Mouse (Mus musculus): ENCODE results near the gene Olfr1402. TPM values are rescaled to one million over a fixed set of nuclear protein-coding genes. Genes with fewer than 3 reads are reported as not detected.

Olfr1402 gene
- not detected in 2 replicates for polyA plus RNA-seq (2016; fragmentation: Nextera tagmentation; extraction: Ambion mirVana)

DNA sequence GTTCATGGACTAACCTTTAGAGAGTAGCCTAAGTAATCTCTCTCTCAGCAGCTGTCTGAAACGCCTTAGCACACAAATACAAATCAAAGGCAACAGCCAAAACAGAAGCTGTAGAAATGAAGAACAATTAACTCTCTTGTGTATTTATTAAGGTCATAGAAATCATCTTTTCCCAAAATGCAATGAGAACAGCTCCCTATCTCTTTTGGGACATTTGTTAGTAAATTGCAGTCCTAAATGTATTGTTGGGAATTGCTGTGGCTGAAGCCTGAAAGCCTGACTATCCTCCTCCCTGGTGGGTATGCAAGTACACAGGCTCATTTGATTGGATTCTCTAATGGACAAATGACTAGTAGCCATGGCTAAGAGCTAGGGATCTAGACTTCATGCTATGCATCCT lies at the start of gene Olfr1402:
TSS of gene Olfr1402 (minus strand) at position 101 of the 400 bp plus-strand sequence.
- Histone ChIP-seq H3K27me3 (no peaks in the 10 kb centered on the region), H3K9ac (replicated peaks) (no peak within 1 kb of the TSS), H3K4me2 (replicated peaks) (no peak within 1 kb of the TSS), H3K9me3 (no peaks in the 10 kb centered on the region), H3K4me1 (no peaks in the 10 kb centered on the region), H3K4me3 (no peak within 1 kb of the TSS), H3K36me3 (no peaks in the 10 kb centered on the region), H3K27ac (replicated peaks) (no peak within 1 kb of the TSS)
- ATAC-seq (ENCODE audit: low FRiP score, low read depth) = no peak
- 82% methylated on average over 1 of the region's 1 CpGs for WGBS

DNA sequence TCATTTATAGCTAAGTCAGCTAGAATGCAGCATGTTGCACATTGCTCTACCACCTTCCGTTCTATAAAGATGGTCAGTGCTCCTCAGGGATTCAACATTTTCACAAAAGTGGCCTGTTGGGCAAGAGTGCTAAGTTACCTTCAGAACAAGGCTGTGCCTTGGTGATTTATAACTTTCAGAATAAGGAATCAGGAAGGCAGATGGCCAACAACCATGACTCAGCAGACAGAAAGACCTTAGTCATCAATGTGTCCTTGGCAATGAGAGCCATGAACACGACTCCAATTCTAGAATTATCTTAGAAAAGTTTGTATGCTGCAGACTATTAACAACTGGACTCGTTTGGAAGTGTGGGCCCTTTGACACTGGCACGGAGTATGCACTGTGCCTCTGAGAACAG lies 33.5 kb upstream of the Olfr1402 start:
- H3K27ac ChIP-seq (replicated peaks) = no peak overlapping the region
- WGBS = 85% methylated on average over 4 of the region's 4 CpGs
- no peak overlapping the region for H3K4me2 ChIP-seq (replicated peaks)
- no peaks in the 10 kb centered on the region for H3K4me1 ChIP-seq
- no peaks in the 10 kb centered on the region for H3K9me3 ChIP-seq
- ATAC-seq (ENCODE audit: low FRiP score, low read depth) = no peak
- H3K9ac ChIP-seq (replicated peaks) = no peak overlapping the region
- no peaks in the 10 kb centered on the region for H3K36me3 ChIP-seq
- H3K4me3 ChIP-seq = no peak overlapping the region
- no peaks in the 10 kb centered on the region for H3K27me3 ChIP-seq

DNA sequence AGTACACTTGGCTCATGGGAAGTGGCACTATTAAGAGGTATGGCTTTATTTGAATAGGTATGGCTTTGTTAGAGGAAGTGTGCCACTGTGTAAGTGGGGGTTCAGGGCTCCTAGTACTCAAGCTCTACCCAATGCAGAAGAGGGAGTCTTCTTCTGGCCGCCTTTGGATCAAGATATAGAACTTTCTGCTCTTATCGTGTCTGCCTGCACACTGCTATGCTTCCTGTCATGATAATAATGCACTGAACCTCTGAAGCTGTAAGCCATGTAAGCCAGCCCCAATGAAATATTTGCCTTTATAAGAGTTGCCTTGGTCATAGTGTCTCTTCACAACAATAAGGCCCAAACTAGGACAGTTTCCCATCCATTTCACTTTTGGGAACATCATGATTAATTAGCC lies 16.8 kb upstream of the Olfr1402 start:
- H3K27ac ChIP-seq (replicated peaks) = no peak overlapping the region

DNA sequence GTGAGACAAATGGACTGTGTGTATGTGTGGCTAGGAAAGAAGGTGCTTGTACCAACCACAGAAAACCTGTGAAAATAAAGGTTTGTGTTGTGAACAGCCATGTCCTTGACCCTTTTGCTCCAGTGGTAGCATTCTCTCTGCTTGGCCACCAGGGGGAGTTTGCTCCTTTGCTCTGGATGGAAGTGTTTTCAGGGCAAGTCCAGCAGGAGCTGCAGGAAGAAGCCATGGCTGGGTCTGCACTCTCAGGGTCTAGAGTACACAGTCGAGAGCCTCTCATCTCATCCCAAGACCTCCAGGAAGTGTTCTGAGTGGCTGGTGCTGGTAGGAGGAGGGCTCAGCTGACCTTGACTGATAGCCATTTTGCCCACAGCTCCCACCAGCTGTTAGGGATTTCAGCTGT lies 27.5 kb downstream of the Olfr1402 start:
- WGBS = 50% methylated on average over 1 of the region's 1 CpGs
- Histone ChIP-seq H3K9me3 (no peaks in the 10 kb centered on the region), H3K4me1 (no peaks in the 10 kb centered on the region), H3K27me3 (no peaks in the 10 kb centered on the region), H3K36me3 (no peaks in the 10 kb centered on the region), H3K9ac (replicated peaks) (no peak overlapping the region), H3K4me2 (replicated peaks) (no peak overlapping the region), H3K27ac (replicated peaks) (no peak overlapping the region), H3K4me3 (no peak overlapping the region)
- no peak for ATAC-seq (ENCODE audit: low FRiP score, low read depth)

More for the DNA sequence above, 16.8 kb upstream of the Olfr1402 start:
- WGBS = 95% methylated on average over 2 of the region's 2 CpGs
- Histone ChIP-seq H3K4me3 (no peak overlapping the region), H3K9ac (replicated peaks) (no peak overlapping the region), H3K36me3 (no peaks in the 10 kb centered on the region), H3K27me3 (no peaks in the 10 kb centered on the region), H3K4me2 (replicated peaks) (no peak overlapping the region), H3K4me1 (no peaks in the 10 kb centered on the region), H3K9me3 (no peaks in the 10 kb centered on the region)
- ATAC-seq (ENCODE audit: low FRiP score, low read depth) = no peak

DNA sequence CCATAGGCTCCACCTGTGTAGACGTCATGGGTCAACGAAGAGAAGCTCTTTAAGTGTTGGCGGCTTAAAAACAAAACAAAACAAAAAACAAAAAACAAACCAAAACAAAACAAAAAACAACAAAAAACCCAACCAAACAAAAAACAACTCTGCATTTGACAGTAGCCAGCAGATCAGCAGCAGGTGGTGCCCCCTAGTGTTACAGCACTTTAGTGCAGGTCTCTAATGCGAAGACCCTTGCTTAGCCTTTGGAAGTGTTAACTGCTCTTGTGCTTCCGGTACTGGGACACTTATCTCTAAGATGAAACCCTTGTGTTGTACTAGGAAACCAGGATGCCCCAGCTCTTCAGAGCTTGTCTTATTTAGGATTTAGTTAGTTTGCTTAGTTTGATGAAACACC lies 28.7 kb downstream of the Olfr1402 start:
- 67% methylated on average over 5 of the region's 5 CpGs for WGBS

DNA sequence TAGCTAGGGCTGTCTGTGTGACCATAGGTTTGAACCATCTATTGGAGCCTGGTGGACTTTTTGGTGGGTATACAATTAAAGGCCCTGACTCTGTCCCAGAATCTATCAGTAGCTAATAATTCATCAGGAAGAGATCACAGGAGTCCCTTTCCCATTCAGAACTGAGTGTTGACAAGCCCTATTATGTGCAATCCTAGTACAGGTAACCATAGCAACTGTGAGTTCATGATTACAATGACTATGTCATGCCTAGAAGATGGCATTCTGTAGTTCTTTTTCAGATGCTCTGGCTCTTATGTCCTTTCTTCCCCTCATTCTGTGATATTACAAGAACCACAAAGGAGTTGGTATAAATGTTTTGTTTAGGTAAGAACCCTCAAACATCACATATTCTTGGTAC lies 51.4 kb downstream of the Olfr1402 start:
- Histone ChIP-seq H3K4me2 (replicated peaks) (no peak overlapping the region), H3K9ac (replicated peaks) (no peak overlapping the region), H3K27me3 (no peaks in the 10 kb centered on the region), H3K36me3 (no peaks in the 10 kb centered on the region), H3K9me3 (no peaks in the 10 kb centered on the region), H3K27ac (replicated peaks) (no peak overlapping the region), H3K4me1 (no peaks in the 10 kb centered on the region), H3K4me3 (no peak overlapping the region)
- ATAC-seq (ENCODE audit: low FRiP score, low read depth) = no peak

More for the DNA sequence above, 28.7 kb downstream of the Olfr1402 start:
- H3K4me1 ChIP-seq = no peaks in the 10 kb centered on the region
- H3K27ac ChIP-seq (replicated peaks) = no peak overlapping the region
- no peaks in the 10 kb centered on the region for H3K36me3 ChIP-seq
- ATAC-seq (ENCODE audit: low FRiP score, low read depth) = no peak
- H3K9ac ChIP-seq (replicated peaks) = no peak overlapping the region
- H3K27me3 ChIP-seq = no peaks in the 10 kb centered on the region
- H3K4me3 ChIP-seq = no peak overlapping the region
- H3K4me2 ChIP-seq (replicated peaks) = no peak overlapping the region
- no peaks in the 10 kb centered on the region for H3K9me3 ChIP-seq

DNA sequence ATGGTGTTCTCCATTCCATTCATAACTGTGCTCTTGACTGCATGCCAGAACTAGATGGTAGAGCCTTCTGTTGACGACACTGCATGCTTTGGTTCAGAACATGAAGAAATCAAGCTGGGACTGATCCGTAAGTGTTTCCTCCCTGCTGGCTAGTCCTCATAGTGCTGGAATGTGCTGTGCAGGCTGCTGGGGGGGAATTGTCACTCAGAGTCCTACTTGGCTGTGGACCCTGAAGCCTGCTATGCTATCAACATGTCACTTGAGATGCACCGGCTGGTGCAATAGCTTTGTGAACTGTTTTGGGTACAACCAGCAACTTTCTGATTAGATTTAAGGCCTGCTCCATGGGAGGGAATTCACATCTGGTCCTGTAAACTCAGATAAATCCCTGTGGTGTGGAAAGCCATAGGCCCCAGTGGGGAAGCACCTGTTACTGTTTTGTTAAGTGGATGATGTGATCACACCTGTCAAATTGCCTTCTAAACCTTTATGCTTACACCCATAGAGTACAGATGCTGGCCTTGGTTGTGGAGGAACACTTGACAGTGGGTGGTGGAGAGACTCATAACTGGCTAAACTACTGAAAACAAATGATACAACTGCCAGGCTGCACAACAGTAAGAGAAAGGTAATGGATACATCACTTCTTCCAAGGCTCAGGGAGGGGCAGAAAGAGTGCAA lies 58.3 kb downstream of the Olfr1402 start:
- Histone ChIP-seq H3K4me1 (peaks cover under 1% of the 10 kb centered on the region; the same call in 1 of the 2 replicates), H3K4me2 (replicated peaks) (no peak overlapping the region), H3K4me3 (no peak overlapping the region), H3K9me3 (no peaks in the 10 kb centered on the region), H3K27me3 (no peaks in the 10 kb centered on the region), H3K36me3 (no peaks in the 10 kb centered on the region), H3K9ac (replicated peaks) (no peak overlapping the region), H3K27ac (replicated peaks) (no peak overlapping the region)
- ATAC-seq (ENCODE audit: low FRiP score, low read depth) = no peak
- WGBS = 73% methylated on average over 3 of the region's 3 CpGs

DNA sequence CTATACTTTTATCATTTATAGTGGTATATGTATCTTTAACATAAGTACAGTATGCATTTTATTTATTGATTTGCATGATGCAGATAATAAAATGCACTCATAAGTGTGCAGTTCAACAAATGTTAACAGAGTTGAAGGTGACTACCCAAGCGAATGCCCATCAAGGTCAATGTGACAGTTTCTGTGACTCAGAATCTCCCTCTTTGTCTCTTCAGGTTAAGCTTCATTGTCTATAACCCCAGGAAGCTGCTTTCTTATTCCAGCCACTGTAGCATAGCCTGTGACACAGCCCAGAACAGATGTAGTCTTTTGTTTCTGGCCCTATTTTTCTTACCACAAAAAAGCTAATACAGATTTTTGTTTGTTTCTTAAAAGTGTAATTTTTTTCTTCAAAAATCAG lies 63.4 kb downstream of the Olfr1402 start:
- Histone ChIP-seq H3K36me3 (no peaks in the 10 kb centered on the region), H3K4me3 (no peak overlapping the region), H3K27me3 (no peaks in the 10 kb centered on the region), H3K27ac (replicated peaks) (no peak overlapping the region), H3K4me1 (peaks cover 3% of the 10 kb centered on the region; the same call in 1 of the 2 replicates), H3K9me3 (no peaks in the 10 kb centered on the region), H3K9ac (replicated peaks) (no peak overlapping the region), H3K4me2 (replicated peaks) (no peak overlapping the region)
- ATAC-seq (ENCODE audit: low FRiP score, low read depth) = no peak
- WGBS = 34% methylated on average over 1 of the region's 1 CpGs

Other genes with a start within 250 kb of the Olfr1402 start
- 79.1 and 91.2 TPM in 2 replicates for gene Bcl9, start 124.1 kb downstream of the Olfr1402 start, polyA plus RNA-seq (2016; fragmentation: Nextera tagmentation; extraction: Ambion mirVana)
- gene Chd1l, start 188.2 kb upstream of the Olfr1402 start, polyA plus RNA-seq (2016; fragmentation: Nextera tagmentation; extraction: Ambion mirVana) = 14.9 and 16.4 TPM in 2 replicates
- gene Fmo5, start 206.8 kb upstream of the Olfr1402 start, polyA plus RNA-seq (2016; fragmentation: Nextera tagmentation; extraction: Ambion mirVana) = 0.46 and 0.85 TPM in 2 replicates
- 8.4 and 9.3 TPM in 2 replicates for gene Prkab2, start 236.2 kb upstream of the Olfr1402 start, polyA plus RNA-seq (2016; fragmentation: Nextera tagmentation; extraction: Ambion mirVana)